Mouse (Mus musculus) mouse embryonic stem cell (cell line): Measurements from ENCODE around the gene Pax6.

ENCODE experiments used
- in situ Hi-C, 2 experiments: fragments of 300-500 bp; cut with MboI; formaldehyde crosslinking; loops; 1 replicate in 1 of 2; 3 replicates in 1 of 2; pipeline ENCODE4 v1.14.3; 2019 to 2020; ENCODE audit warnings: low sequenced_read_pairs in 2 of 2, low pct_unique_long_range_greater_than_20kb in 1 of 2, mixed read lengths in 1 of 2; ENCODE audit not compliant: unreplicated experiment in 1 of 2

Gene Pax6

DNA sequence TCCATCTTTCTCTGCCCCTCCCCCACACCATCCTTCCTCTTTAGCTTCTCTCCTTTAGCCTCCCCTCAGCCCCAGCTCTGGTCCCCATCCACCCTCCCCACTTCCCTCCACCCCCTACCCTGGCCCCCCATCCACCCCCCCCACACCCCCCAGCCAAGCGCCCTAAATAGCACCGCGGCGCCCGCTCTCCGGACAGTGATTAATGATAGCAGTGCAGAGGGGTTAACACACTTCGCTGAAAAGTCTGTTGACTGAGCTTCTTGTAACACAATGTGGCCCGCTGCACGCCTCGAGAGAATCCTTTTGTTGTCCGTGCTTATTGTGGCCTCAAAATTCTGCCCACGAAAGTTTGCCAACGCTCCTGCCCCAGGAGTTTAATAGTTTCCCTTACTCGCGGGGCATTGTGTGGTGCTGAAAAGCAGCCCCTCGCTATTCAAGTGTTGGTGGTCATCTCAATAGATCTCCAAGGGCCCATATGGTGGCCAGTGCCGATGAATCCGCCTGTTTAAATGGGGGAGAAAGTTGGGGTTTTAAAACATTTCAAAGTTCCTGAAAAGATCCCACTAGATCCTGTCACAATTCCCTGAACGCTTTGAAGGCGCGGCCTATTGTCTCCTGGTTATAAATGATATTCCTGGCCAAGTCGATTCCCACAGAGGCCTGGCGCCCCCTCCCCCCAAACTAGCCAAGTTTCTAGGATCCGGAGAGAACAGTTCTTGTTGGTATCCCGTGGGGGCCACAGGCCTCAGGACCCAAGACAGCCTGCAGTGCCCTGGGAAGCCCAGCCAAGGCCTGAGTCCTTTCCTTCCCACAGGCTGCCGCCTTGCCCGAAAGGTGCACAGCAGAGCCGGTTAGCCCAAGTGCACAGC lies 21.3 kb downstream of the Pax6 start:
- in situ Hi-C loops: loop anchor here in 1 of 2 experiments (25.0 kb wide), 1 partner anchor 553 kb away; the partner anchor contains the start of gene Wt1

DNA sequence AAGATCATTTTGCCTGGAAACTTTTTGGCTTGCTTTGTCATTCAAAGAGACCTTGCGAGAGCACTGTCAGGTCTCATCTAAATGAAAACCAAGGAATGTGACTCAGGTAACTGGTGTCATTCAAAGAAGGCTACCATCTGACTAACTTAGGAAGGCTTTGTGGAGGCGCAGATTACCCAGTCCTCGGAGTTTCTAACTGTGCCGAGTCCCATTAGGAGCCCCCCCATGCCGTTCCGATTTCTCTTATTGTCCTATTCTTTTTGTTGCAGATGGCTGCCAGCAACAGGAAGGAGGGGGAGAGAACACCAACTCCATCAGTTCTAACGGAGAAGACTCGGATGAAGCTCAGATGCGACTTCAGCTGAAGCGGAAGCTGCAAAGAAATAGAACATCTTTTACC lies 22.6 kb downstream of the Pax6 start:
- in situ Hi-C loops: loop anchor here in 1 of 2 experiments (25.0 kb wide), 1 partner anchor 554 kb away; the partner anchor contains the start of gene Wt1

DNA sequence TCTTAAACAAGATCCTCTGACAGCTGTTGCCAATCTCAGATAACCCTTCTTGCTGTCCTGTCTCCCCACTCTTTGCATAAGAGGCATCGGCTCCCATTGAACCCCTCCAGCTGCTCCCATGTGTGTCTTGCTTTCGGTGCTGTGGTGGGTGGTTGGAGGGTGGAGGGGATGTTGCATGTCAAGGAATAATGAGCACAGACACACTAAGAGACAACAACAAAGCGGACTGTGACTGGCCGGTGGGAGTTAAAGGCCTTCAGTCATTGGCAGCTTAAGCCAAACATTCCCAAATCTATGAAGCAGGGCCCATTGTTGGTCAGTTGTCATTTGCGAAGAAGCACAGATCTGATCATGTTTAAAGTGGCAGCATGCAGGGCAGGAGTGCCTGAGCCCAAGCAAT lies 29.0 kb downstream of the Pax6 start:
- in situ Hi-C loops: loop anchor here in 1 of 2 experiments (25.0 kb wide), 1 partner anchor 560 kb away; the partner anchor contains the start of gene Wt1

DNA sequence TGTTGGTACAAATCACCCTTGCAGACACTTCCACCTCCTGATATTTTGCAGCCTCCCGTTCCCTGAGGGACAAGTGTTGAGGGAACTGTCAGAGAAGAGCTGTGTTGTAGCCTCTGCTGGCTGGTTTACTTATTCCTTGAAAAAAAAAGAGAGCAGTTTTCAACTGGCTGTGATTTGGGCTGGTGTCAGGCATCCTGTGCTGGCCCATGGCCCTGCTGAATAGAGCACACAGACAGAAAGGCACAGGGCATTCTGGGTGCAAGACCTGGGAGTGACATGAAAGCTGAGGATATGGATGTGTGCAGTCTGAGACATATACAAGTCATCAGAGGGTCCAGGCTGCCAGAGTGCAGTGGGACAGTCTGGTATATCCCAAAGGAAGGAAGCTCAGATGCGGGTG lies 29.9 kb downstream of the Pax6 start:
- in situ Hi-C loops: loop anchor here in 1 of 2 experiments (25.0 kb wide), 1 partner anchor 561 kb away; the partner anchor contains the start of gene Wt1

DNA sequence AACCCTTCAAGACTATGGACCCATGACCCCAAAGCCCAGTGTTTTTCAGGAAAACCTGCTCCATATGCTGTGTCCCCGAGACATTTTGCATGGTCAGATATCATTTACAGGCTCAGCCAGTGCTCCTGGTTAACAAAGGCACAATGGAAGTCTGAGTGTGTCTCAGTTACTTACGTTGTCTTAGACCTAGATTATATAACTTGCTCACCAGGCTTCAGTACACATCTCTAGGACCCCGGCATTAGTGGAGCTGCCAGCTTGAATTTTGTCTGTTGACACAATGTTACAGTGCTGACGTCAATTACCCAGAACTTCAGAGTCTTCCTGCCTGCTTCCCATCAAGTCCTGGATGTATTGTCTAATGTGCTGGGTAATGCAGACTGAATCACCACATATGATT lies 33.1 kb downstream of the Pax6 start:
- in situ Hi-C loops: no loop called here

DNA sequence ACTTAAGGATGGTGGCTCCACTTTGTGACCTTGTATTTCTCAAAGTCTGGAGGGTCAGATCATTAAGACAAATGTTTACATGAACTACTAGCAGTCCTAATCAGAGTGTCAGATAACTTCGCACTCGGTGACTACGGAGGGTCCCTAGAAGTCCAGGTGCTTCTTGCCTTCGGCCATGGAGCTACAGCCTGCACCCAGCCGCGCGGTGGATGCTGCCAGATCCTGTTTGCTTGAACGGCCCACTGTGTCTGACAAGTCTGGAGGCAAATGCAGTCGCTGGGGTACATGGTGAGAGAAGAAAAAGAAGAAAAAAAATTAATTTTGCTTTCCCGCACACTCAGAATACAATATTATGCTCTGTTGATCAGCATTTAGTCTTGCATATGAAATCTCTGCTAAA lies 33.9 kb downstream of the Pax6 start:
- in situ Hi-C loops: no loop called here

DNA sequence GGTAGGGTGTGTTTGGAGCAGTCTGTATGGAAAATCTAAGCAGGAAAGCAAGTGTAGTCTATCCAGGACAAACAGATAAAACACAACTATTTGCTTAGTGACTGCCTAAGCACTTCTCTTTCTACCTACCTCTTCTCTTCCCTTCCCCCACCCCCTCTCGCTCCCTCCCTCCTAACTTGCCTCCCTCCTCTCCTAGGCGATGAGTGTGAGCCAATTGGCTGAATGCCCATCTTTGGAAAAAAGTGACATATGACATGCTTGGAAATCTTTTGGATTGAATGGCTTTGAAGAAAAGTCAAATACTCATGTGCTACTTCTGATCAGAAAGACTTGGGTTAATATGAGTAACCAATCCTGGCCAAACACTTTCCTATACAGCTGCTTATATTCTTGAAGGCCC lies 36.6 kb downstream of the Pax6 start:
- in situ Hi-C loops: no loop called here

DNA sequence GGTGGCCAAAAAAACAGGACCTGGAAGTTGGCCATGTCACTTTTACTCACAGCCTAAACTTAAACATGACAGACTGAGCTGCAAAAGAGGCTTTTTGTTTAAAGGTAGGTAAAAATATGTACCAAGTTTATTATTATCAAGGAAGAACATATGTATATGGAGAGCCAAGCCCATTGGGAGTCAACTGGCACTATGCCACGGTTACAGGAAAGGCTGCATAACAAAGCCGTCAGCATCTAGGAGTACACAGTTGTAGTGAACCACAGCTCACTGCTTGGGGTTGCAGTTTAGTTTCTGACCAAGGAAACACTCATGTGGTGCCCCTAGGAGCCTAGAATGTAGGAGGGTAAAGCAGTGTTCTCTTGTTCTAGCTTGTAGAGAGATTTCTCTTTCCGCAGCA lies 40.4 kb downstream of the Pax6 start:
- in situ Hi-C loops: no loop called here

DNA sequence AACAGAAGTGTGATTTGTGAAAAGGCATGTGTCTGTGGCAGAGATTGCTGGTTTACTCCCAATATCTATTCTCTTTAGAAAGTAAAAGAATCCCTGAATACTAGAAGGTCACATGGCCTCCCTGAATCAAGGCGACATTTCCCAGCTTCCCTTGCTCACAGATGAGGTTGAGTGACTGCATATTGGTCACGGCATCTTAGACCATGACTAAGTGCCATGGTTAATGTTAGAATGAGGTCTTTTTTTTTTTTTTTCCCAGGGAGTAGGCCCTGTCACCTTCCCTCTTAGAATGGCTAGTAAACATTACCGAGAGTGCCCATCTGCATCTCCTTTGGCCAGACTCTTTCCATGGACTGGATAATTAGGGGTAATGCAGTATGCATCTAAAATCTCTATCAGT lies 41.8 kb downstream of the Pax6 start:
- in situ Hi-C loops: no loop called here

DNA sequence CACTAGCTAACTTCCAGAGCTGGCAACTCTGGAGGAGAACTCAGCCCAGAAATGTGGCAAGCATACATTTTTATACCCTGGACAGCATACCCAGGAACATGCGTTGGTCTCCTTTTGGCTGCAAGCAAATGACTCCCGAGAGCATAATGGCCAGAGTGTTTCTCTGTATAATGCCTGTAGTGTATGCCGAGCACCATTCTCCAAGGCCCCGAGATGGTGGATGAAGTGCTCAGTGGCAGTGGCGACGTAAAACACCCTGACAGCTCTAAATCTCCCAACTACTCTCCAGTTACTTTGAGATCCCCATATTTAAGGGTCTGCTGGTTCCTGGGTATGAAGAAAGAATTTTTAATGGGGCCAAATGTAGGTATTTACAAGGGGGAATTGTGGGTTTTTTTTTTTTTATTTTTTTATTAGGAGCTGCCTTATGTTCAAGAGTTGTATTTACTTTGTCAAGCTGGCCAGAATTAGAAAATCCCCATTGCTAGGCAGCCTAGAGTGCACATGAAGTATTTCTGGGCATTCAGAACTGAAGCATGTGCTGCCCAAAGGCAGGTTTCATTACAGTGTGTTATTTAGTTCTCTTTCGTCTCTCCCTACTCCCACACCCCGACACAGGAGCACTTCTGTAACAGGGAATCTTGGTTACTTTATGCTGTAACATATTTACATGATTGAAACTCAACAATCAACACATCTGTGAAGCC lies 46.9 kb downstream of the Pax6 start:
- in situ Hi-C loops: no loop called here

DNA sequence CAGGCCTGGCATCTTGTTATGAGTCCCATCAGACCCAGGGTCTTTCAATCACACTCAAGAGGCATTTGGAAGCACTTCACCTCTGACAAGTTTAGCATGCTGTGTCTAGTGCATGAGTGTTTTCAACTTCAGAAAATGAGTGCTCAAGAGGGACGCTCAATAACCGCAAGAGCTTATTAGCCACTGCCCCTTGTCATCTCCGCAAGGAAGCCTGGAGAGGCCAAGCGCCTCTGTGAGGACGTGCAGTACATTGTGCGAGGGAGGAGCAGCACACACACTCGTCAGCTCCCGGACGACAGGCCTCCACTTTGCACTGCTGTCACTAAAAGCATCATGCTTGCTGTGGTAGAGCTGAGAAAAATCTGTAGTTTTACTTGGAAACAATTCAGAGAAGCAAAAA lies 58.0 kb downstream of the Pax6 start:
- in situ Hi-C loops: no loop called here

DNA sequence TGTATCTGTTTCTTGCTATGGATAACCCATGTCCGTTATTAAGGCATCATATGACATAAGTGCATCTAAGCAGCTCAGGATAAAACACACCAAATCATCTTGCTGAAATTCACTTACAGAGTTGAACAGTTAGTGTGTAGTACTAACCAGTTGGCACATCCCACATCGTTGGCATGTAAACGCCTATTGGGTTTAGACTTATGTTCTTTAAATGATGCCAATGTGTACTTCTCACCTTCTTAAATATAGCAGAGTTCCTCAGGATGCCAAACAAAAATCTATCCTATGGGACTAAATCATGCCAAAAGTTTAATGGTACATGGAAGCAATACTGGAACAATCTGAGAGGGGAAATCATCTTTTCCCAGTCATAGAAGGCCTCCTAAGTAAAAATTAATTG lies 62.0 kb downstream of the Pax6 start:
- in situ Hi-C loops: no loop called here

DNA sequence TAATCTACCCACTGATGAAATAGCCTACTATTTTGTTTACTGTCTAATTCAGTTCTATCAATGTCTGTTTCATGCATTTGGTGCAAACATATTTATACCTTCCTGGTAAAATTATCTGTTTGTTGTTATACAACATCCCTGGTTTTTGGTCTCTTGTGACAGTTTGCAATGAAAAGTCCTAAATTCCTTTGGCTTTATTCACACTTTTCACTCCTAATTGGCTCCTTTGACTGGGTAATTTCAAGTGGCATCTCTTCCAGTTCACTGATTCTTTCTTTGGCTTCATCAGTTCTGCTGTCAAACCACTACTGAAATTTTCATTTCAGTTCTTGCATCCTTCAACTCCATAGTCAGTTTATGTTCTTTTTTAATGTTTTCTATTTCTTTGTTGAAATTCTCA lies 67.5 kb downstream of the Pax6 start:
- in situ Hi-C loops: no loop called here

DNA sequence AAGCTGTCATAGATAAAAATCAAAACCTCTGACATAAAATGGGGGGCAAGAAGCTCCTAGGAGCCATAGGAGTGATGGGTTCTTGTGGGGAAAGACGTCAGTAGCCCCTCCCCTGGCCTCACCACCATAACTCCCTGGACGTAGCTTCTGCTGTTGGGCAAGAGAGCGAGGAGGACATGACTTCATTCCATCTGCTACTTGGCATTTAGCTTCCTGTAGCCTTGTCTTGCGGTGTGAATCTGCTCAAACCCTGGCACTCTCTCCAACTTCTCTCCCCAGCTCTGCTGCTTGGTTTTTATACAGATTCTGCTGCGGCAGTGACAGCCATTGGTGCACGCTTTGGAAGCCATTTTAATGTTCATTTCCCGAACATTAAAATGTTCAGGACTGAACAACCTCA lies 78.2 kb downstream of the Pax6 start:
- in situ Hi-C loops: no loop called here
